Mouse (Mus musculus): ENCODE measurements around the gene Hist1h2bb.
A peak's percentile ranks its signal among the peaks of the same experiment; 100 is the strongest.
"Not testable (repeated sequence)": the region's sequence is repeated elsewhere in the genome, so short reads cannot be mapped to it uniquely, and the experiment has no call there.

The Hist1h2bb gene

DNA sequence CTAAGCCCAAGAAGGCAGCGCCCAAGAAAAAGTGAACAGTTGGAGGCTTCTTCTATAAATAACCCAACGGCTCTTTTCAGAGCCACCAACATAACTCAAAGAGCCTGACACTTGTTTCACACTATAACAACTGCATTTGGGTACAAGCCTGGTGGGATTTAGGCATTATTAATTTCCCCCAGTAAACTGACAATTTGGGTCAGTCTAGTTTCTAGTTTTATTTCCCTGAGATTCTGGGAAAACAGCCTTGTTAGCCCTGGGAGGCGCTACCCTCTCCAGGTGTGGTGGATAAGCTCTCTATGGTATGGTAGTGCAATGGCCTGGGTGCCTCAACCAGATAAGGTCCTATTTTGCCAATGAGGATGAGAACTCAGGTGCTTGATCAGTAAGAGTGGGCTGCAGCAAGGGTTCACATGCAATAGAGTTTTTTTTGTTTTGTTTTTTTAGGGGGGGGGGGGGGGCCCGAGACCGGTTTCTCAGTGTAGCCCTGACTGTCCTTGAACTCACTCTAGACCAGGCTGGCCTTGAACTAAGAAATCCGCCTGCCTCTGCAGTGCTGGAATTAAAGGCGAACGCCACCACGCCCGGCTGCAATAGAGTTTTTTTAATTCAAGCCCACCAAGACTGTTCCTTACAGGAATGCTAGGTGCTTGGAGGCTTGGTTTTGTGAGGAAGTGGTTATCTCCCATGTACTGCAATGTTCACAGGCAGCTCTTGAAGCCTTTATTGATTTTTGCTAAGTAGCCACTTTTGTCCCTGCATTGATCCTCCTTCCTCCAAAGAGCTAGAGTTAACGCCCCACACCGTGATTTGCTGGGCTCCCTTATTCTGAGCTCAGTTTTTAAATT, 18.0 kb downstream of the Hist1h2bb start:
- peak; percentile 55 for DNase-seq (ENCODE audit: low spot score)

DNA sequence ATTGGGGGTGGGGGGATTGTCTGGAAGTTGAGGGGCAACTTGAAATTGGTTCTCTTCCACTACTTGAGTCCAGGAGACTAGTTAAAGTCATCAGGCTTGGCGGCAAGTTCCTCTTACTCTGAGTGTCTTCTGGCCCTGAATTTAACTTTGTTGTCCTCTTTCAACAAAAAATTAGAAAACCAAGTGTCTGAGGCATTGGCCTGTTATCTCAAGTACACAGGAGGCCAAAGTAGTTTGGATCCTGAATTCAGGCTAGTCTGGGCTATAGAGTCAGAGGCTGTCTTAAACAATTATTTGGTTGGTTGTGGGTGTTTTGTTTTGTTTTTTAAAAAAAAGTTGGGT, 18.6 kb downstream of the Hist1h2bb start:
- DNase-seq (ENCODE audit: low spot score) = no peak

DNA sequence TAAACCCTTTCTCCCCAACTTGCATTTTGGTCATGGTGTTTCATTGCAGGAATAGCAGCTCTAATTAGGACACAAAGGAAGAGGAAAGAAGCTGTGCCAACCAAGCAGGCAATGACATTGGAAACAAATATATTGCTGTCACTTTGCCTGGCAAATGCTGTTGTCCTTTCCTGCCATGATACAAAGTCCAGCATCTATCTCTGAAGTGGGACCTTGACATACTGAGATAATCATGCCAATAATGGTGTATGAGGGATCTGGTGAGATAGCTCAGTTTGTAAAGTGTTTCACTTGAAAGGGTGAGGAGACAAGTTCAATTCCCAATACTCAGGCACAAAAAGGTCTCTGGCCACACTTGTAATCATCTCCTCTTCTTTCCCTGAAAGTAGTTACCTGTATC, 20.2 kb downstream of the Hist1h2bb start:
- no peak for DNase-seq (ENCODE audit: low spot score)

DNA sequence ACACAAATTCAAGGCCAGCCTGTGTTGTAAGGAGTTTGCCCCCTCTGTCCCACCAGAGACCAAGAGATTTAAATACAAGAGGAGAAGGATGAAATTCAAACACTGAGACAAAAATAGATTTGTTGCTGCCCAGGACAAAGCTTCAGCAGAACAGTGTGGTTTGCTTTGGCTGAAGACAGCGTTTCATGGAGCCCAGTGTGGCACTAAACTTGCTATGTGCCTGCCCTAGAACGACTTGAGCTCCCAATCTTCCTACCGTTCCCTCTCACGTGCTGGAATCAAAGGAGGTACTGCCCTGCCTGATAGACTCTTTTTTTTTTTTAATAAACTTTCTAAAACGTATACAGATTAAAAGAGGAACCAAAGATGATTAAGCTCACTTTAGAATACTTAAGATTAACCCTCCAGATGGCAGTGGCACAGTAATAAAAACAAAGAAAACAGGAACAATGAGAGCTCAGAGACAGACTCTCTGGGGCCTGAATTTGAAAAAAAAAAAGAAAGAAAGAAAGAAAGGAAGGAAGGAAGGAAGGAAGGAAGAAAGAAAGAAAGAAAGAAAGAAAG, 22.4 kb downstream of the Hist1h2bb start:
- DNase-seq (ENCODE audit: low spot score) = no peak

DNA sequence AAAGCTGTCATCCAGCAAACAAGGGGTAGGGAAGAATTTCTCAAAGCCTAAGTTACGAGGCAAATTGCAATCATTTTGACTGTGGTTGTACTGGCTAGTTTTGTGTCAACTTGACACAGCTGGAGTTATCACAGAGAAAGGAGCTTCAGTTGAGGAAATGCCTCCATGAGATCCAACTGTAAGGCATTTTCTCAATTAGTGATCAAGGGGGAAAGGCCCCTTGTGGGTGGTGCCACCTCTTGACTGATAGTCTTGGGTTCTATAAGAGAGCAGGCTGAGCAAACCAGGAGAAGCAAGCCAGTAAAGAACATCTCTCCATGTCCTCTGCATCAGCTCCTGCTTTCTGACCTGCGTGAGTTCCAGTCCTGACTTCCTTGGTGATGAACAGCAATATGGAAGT, 23.1 kb downstream of the Hist1h2bb start, which contains the start of gene Trim38:
TSS of gene Trim38 (plus strand) at position 301 of the 400 bp plus-strand sequence.
- DNase-seq (ENCODE audit: low spot score) = not testable (repeated sequence)

DNA sequence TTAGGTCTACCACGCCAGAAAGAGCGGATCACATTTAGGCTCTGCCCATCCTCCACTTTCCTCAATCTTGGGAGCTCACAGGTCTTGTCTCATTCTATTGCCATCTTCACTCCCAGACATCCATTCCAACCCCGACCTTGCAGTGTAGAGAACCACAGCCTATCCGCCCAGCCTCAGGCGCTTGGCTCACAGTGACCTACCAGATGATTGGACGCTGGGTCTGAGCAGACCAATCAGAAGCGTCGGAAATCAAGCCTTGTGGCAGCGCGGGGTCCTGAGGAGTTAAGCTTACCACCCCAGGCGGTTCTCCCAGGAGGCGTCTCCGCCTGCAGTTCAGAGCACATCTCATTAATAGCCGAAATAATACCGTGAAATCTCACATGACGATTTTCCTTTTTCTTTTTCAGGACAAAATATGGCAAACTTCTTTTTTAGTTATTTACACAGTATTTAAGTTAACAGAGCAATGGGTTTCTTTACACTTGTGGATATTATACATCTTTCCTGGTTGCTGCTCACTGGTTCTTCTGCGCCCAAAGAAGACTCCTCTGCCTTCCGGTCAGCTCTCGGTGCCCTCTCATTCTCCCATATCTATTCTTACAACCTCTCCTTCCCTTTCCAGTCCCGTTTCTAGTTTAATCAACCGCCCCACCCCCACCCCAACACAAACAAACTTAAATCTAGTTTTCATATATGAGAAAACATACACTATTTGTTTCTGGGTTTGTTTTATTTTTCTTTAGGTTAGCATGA, 26.2 kb downstream of the Hist1h2bb start:
- peak; percentile 83 for DNase-seq (ENCODE audit: low spot score)

DNA sequence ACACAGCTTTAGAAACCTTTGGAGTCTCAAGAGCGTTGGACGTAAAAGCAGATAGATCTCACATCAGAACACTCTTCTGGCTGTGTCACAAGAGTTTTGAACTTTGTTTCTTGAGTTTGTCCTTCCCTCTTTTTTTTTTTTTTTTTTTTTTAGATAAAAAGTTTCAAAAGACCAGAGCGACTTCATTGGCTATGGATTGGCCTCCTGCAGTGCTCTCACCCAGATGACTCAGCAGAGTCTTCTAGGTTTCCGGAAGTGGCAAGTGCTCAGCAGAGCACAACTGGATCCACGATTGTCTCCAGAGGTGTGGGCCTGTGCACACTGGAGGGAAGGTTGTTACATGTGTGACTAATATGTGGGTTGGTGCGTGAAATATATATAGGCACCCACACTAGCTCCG, 31.8 kb downstream of the Hist1h2bb start:
- DNase-seq (ENCODE audit: low spot score) = no peak

DNA sequence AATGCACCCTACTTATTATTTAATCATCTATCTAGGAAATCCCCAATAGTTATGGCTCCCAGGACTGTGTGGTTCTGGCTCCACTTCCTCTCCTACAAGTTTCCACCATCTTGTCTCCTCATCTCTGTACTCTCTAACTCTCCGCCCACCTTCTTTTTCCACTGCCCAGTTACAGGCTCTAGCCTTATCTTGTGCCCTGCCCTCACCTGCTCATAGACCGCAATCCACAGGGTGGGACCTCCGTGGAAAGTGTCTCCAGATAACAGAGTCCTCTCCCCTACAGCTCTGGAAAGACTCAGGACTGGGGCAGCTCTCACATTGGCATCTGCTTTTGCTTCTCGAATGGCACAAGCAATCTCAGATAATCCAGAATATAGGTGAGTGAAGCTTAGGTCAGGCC, 32.5 kb downstream of the Hist1h2bb start:
- no peak for DNase-seq (ENCODE audit: low spot score)

DNA sequence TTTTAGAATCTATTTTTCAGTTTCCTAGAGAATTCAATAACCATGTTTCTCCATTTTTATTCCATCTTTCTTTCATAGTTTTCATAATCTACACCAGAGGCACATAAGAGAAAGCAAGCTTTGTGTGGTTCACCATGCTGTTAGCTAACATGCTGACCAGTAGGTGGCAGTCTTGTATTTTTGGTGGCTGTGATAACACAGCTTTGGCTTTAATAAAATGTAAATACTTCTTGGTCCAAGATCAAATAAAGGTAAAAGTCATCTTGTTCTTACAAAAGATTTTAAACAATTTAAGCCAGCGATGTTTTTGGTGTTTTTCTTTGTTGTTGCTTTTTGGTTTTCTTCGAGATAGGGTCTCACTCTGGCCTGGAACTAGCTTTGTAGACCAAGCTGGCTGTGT, 46.0 kb downstream of the Hist1h2bb start:
- peak; percentile 82 for DNase-seq (ENCODE audit: low spot score)

Measured in embryo, embryonic 10 days (tissue).